Mouse (Mus musculus): Measurements from ENCODE around the gene Zscan10.

Zscan10 gene

GRCm38 (mm10) chr17:23644613-23645495 lies 44.2 kb downstream of the Zscan10 start, which contains the start of gene Mmp25:
Gene Mmp25 (minus strand): TSS chr17:23645277.
- in situ Hi-C loops (cut with MboI, MseI): no loop called here

DNA sequence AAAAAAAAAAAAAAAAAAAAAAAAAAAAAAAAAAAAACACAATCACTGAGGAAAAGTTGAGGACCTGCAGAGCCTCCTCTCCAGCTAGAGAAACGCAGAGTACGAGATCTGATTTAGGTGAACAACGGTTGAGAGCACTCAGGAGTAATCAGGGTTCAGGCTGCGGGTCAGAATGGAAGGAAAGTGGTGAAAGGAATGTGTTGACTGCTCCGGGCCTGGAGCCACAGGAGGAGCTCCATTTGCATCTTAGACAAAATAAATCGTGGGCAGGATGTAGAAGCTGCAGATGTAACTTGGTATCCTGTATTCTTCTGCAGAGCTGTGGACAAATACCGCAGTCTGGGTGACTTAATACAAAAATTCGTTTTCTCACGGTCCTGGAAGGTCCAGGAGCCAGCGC lies 45.2 kb downstream of the Zscan10 start:
- in situ Hi-C loops (cut with MboI, MseI): no loop called here

- in situ Hi-C loops (cut with MboI, MseI): no loop called here
Measured at GRCm38 (mm10) chr17:23651363-23651762, 50.7 kb downstream of the Zscan10 start.

DNA sequence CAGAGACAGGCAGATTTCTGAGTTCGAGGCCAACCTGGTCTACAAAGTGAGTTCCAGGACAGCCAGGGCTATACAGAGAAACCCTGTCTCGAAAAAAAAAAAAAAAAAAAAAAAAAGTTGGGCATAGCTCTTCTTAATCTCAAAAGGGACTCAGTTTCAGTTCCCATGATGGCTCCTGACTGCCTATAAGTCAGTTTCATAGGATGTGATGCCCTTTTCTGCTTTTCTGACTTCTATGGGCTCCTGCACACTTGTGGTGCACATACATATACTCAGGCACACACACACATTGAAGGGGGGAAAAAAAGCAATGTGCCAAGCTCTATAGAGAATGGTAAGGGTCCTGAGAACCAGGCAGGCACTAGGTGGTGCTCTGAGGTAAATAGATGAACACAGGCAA lies 52.7 kb downstream of the Zscan10 start:
- in situ Hi-C loops (cut with MboI, MseI): no loop called here

DNA sequence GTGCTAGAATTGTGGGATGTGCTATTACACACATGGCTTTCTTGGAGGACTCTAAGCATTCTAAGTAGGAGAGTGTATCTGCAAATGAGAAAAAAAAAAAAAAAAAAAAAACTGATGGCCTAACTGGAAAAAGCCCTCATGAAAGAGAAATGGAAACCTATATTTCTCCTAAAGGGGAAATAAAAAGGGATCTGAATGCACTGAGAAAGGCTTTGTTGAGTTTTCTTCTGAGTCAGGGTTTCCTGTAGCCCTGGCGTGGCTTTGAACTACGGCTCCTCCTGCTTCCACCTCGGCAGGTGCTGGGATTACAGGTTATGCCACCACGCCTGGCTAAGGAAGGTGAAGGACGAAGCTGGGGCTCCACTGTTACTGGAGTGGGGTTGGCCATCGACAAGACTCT lies 53.3 kb downstream of the Zscan10 start:
- in situ Hi-C loops (cut with MboI, MseI): no loop called here

DNA sequence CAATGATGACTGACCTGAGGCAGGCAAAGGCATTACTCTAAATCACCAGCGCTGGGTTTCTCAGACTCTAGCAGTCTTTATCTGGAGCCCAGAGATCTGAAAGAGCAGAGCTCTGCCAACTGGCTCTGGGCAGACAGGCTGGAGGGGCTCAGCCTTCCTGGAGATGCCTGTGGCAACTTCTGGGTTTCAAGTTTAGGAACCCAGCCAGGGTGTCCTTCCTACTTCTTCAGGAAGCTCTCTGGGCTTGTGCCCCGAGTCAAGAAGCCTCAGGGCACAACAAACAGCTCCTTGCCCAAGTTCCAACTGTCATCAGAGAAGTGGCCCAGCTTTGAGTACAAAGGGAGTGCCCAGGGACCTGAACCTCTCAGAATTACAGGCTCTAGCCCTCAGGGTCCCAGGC lies 53.8 kb downstream of the Zscan10 start:
- in situ Hi-C loops (cut with MboI, MseI): no loop called here

DNA sequence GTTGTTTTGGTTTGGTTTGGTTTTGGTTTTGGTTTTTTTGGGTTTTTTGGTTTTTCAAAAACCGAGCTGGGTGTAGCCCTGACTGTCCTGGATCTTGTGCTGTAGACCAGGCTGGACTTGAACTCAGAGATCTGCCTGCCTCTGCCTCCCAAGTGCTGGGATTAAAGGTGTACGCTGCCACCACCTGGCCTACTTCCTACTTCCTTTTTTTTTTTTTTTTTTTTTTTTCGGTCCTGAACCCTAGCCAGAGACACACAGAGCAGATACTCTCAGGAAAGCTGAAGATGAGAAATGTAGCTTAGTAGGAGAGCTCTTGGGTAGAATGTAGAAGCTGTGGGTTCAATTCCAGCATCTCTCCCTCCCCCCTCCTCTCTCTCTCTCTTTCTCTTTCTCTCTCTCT lies 57.8 kb downstream of the Zscan10 start:
- in situ Hi-C loops (cut with MboI, MseI): no loop called here

- in situ Hi-C loops (cut with MboI, MseI): no loop called here
Measured at GRCm38 (mm10) chr17:23660117-23660875, 59.6 kb downstream of the Zscan10 start, which contains the start of gene Bicdl2. Gene Bicdl2 (plus strand): TSS chr17:23660506.

All from regulatory T cell (primary cell).